Mouse (Mus musculus): ENCODE data around the gene Hes7.
"Not testable (repeated sequence)": the region's sequence is repeated elsewhere in the genome, so short reads cannot be mapped to it uniquely, and the experiment has no call there.

Hes7 gene

DNA sequence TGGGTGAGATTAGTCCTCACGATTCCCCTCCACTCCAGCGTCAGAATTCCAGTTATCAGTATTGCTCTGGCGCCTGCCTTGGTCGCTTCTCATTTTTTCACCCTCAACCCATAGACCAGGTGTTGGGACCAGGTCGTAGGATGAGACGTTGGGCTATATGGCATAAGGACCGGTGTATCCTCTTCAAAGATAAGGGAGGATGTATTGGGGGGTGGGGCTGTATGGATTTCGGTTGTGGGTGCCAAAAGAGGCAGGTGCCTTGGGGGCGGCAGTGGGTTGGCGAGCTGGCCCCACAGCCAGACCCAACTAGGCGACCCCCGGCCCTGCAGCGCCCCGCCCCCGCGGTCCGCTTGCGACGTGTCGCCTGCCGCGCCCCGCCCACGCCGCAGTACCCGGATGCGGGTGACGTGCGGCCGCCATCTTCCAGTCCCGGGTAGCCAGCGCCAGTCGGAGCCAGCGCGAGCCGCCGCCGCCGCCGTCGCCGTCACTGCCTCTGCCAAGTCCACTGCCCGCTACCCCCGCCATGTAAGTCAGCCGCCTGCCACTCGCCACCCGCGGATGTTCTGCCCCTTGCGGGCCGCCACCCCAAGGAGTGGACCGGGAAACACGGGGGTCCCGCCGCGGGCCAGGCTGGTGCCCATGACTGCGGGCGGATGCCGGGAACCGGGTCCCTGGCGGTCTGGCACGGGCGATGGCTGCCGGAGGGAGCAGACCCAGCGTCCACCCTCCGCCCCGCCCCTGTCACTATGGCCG is 31.9 kb upstream of the Hes7 start, which contains the start of gene Vamp2:
Gene Vamp2 (plus strand): TSS at position 388 of the 753 bp plus-strand sequence.
- peak; percentile 88 to 92 for DNase-seq

DNA sequence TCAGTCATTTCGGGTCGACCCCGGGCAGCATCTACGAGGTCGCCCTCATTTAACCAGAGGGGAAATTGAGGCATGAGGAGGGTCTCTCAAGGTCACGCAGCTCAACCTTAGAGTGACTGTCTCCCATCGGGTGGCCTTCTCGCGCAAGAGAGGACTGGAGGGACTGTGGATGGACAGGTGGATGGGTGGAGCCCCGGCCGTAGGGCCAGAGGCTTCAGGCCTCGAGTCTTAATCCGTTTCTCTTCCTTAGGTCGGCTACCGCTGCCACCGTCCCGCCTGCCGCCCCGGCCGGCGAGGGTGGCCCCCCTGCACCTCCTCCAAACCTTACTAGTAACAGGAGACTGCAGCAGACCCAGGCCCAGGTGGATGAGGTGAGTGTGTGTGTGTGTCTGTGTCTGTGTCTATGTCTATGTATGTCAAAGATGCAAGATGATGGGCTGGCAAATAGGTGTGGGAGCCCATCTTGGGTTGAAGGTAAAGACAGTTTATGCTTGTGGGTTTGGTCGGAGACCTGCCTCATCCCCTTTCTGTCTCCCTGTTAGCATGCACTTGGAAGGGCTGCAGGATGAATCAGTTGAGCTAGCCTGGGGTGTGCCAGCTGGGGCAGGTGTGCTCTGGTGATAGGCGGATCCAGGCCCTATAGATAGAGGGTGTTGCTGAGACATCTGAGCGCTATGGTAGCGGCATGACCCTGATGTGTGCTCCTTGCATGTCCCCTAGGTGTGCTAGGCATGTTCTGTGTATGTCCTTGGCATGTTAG is 31.2 kb upstream of the Hes7 start:
- peak; percentile 23 to 46 for DNase-seq

DNA sequence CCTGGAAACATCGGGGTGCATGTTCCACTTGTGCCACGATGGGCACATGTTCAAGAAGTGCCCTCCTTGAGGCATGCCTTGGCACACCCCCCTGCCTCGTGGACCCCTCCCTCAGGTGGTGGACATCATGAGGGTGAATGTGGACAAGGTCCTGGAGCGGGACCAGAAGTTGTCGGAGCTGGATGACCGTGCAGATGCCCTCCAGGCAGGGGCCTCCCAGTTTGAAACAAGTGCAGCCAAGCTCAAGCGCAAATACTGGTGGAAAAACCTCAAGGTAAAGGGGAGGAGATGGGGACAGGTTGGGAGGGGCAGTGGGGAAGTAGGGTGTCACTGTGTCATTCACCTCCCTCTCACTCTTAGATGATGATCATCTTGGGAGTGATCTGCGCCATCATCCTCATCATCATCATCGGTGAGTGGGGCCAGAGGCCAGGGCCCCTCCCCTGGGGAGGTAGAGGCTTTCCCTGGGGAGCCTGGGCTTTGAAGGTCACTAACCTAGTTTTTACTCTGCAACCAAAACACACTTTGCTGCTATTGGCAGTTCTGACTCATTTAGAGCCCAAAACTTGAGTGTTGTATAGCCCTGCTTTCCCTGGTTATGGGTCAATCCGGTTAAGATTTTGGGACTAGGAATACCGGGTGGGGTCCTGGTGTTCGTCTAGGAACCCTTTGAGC is 30.5 kb upstream of the Hes7 start:
- DNase-seq = no peak

DNA sequence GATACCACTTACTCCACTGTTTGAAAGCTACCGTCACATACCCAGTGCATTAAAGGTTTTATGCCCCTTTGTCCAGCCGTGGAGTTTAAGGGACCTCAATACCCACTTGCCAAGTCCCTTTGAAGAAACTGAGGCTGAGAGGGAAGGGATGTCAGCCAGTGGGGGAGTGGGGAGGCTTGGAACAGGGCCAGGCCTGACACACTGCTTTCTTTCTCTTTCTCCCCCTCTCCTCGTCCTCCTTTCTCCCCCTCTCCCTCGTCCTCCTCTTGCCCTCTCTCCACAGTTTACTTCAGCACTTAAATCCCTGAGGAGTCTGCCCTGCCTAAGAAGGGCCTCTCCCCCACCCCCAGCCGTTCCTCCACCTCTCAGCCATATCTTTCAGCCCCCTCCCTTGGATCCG is 29.8 kb upstream of the Hes7 start:
- no peak for DNase-seq

DNA sequence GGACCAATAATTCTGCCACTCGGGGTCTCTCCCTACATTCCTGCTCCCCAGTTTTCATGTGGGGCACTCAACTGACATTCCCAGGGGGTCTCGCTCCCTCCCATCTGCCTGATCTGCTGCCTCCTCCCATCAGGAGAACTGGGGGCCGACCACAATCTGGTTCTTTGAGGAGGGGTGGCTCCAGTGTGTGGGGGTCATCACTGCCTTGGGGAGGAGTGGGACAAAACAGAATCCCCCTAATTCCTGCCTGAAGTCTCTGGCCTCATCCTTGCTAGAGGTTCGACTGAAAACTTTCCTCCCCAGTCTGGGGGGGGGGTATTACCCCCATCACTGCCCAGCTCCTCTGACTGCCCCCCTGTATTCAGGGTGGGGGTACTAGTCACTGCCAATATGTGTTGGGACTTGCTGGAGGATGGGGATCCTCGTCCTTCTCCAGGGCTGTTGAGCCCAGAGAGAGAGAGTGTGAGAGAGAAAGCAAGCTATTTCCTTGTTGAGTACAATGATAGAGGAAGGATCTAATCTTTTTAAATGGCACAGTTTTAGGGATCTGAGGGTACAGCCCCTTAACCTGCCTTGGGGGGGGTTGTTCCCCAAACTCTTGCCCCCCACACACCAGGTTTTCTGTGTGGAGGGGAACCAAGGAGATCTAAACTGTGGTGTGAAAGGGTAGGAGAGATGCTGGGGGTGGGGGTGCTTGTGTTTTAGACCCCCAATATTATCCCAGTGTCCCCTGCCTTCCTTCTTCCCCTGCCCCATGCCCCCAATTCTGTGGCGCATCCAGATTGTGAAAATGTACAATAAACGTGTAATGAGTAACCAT is 28.4 kb upstream of the Hes7 start:
- no peak for DNase-seq

DNA sequence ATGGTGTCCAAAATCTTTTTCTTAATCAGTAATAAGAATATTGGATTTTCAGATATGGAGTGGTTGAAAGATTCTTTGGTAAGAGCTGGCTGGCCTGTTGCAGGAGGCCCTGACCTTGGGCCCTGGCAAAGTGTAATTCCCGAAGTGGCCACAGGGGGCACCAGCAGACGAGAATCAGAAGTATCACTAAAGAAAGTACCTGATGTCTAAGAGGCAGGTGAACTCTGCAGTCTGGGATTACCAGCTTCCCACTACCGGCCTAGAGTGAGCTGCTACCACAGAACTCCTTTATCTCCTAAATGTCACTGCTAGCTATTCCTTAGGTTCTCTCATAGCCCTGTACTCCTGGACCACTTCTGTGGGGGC is 27.8 kb upstream of the Hes7 start:
- peak; percentile 83 to 89 for DNase-seq

DNA sequence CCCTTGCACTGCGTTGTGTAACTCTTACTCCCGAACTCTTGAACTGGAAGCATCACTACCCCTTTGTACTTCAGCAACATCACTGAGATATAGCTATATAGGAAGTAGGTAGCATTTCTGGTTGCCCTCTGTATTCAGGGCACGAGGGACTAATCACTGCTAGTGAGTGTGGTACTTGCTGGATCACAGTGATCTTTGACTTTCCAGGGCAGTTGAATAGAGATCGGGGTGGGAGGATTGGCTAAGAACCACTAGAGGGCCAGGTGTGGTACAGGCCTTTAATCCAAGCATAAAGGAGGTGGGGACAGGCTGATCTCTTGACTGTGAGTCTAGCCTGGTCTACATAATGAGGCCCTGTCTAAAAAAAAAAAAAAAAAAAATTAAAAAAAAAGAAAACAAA is 27.3 kb upstream of the Hes7 start:
- DNase-seq = no peak

DNA sequence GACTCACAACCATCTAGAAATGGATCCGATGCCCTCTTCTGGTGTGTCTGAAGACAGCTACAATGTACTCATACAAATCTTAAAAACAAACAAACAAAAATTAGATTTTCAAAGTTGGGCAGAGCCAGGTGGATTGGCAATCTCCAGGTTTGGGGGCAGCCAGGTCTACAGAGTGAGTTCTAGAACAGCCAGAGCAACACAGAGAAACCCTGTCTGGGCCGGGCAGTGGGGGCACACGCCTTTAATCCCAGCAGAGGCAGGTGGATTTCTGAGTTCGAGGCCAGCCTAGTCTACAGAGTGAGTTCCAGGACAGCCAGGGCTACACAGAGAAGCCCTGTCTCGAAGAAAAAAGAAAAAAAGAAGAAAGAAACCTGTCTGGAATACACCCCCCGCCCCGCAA is 26.3 kb upstream of the Hes7 start:
- not testable (repeated sequence) for DNase-seq

DNA sequence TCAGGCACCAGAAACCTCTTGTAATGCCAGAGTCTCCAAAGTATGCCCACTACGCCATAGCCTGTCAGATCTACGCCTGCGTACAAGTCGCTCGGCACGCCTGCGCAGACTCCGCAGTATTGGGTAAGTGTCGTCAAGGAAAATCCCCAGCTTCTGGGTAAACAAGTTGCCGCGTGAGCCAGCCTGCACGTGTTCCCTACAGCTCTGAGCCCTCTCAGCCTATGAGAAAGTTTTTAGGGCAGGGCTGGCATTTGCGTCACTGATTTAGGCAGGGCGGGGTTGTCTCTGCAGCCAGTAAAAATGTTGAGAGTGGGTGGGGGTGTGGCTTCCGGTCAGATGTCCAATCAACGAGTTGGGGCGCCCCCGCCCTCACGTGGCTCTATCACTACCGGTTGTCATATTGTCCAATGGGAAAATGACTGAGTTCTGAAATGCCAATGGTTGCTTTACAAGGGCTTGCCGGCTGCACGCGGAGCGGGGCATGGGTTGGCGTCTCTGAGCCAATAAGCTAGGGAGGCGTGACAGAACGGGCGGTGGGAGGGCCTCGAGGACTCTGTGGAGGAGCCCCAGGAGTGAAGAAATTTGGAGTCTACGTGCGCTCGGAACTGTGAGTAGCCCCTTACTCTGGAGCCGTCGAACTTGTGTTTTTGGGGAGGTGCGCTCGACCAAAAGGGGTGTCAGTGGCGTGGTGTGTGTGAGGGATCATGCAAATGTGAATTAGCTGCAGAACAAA is 25.3 kb upstream of the Hes7 start, which contains the start of gene Per1:
Gene Per1 (plus strand): TSS at position 521 of the 733 bp plus-strand sequence.
- DNase-seq = peak; percentile 97 to 99

DNA sequence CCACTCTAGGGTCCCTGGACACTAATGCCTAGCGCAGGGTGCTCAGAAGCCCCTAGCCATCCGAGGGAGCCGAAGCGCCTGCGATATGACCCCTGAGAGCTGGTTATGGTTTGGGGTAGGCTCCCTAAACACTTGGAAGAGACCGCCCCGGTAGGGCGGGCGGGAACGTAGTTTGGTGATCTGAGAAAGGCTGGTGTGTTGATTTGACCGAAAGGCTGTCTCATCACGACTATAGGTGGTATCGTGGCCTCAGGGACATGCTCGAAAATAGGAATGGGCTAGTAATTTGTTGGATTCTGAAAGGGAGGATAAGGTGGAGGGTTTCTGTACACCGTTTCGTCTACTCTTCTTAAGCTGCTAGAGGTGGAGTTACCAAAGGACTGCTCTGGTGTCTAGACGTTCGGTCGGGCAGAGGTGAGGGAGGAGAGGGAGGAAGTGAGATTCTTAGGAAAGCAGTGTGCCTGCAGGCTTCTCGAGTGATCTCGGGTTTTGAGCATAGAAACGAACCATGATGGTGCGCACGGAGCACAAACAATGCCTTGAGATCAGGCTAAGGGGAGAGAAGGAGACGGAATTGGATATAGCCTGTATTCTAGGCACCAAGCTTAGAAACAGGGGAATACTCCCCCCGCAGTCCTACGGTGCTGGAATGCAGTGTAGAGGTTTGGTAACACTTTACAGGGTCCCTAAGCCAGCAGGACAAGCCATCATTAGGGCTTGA is 24.5 kb upstream of the Hes7 start:
- peak; percentile 37 to 46 for DNase-seq

DNA sequence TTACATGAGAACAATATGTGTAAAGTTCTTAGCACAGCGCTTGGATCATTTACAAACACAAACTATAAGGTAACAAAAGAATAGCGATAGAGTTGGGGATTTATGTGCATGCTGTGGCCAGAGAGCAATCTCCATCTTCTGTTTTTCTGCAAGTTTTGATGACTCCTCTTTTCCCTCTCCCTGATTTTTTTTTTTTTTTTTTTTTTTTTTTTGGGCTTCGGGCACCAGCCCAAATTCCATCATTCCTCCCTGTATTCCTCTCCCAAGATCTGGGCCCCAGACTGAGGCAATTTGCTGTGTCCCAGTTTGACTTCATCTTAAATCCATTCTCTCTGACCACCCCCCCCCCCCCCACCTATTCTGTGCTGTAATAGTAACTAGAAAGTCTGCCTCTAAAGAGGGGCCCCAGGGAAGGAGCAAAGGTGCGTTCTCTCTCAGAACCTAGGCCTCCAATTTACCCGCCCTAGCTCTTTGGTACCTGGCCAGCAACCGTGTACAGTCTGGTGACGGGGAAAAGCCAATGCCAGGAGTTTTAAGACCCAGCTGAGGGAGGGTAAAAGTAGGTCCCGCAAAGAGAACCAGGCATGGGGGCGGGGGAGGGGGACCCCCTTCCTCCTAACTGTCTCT is 23.7 kb upstream of the Hes7 start:
- DNase-seq = no peak

DNA sequence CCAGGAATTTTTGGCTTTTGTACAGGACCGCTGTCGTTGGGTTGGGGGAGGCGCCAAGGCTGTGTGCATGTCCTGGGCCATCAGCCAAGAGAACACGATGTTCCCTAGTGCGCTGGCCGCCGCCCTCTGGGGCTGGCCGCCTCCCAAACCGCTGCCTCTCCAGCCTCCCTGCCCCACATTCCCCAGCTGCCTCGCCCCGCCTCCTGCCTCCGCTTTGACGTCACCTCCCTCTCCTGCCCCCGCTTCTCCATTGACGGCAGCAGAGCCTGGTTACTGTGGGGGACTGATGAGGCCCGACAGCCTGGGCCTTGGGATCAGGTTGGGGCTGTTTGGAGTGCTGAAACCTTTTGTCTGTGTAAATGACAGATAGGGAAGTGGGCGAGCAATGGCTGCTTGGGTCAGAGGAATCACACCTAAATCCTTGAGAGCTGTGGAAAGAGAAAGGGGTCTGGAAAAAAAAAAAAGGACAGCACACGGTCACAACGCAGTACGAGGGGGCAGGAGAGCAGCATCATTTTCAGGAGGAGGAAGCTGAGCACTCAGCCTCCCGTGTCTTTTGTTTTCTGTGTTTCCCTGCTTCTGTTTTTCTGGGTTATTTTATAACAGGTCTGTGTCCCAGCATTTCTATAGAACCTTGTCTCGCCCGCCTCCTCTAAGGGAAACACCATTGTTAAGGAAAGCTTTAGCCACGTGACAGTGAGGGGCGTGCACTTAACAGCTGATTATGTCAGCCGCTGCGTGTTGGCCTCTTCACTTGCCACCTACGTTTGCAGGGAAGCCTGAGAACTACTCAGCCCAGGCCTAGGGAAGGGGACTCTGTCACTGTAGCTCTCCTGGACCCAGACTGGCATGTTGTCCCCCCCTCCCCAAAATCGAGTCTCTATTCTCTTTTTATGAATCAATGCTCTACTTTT is 23.0 kb upstream of the Hes7 start:
- DNase-seq = peak; percentile 93

DNA sequence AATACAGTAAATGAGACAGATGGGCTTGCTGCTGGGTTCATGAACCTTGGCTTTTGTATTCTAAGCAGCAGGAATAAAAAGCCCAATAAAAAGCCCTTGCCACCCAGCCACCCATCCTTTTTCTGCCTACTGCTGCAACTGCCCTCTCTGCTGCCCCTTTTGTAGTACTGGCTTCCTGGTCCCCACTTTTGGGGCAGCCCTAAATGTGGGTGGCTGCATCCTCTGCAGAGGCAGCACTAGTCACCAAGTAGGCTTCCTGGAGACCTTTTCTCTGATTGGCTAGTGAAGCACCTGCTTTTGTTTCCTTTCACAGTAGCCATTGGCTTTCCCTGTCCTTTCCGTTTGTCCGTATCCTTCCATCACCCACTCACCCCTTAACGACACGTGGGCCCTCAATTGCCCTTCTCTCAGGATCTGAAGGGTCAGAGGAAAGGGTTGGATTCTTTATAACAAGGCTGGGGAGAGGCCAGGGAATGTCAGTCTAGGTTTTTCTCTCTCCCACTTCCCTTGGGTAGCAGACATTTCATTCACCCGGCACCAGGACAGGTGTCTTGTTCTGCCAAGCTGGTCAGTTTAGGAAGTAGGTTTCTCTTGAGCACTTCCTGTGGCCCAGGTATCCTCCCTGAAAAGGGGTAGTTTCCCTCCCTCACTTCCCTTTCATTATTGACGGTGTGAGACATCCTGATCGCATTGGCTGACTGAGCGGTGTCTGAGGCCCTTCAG is 22.0 kb upstream of the Hes7 start:
- peak; percentile 32 to 60 for DNase-seq

DNA sequence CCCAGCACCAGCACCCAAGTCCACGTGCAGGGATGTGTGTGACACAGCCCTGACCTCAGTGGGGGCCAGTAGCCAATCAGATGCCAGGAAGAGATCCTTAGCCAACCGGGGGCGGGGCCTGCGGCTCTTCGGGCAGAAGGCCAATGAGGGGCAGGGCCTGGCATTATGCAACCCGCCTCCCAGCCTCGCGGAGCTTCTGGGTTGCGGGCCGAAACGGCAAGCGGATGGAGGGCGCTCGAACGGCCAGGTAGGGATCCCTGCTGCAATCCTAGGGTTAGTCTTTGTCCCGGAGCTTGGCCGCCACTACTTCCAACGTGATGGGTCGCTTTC is 21.5 kb upstream of the Hes7 start:
- peak; percentile 88 to 92 for DNase-seq

DNA sequence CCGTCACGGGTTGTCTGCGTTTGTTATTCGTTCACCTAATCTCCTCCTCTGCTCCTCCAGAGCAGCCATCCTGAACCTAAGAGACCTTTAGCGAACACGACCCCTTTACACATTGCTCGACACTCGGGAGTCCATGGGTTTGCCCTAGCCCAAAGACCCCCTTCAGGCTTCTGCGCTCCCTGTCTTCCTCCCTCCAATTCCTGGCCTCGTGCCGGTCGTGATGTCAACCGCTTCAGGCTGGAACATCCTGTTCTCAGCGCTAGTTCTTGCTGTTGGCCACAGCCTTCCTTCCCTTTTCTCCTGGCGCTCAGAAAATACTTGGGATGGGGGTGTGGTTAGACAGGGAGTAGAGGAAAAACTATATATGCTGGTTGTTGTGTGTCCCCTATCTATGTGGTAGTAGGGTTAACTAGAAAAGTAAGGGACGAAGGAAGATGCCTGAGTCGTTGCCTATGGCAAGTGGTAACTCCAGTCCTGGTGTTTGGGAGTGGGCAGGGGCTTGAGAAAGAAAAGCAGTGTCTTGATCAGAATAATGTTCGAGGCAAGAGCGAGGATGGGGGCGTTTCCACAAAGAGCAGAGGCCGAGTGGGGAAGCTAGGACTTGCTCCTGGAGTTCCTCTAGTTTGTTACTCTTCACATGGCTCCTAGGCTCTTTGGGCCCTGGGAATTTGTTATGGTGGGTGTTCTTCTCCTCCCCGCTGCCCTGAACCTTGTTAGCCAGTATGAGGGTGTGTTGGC is 20.9 kb upstream of the Hes7 start:
- peak; percentile 29 to 46 for DNase-seq

DNA sequence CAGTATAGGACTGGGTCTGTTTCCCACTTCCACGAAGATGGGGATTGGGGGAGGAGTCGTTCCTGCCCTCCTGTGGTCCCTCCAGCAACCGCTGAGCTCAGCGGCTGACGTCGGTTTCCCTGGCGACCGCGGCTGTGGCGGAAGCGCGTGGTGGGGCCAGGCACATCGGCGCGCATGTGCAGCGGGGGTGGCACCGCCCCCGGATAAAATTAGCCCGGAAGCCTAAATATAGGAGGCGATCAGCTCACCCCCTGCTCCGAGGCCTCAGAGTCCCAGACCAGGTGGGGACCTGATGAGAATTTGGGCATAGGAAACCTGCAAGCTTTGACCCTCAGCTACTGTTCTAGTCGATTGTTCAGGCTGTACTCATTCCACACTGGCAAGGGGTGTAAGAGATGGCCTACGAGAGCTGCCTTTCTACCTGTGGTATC is 20.3 kb upstream of the Hes7 start:
- peak; percentile 88 to 92 for DNase-seq

DNA sequence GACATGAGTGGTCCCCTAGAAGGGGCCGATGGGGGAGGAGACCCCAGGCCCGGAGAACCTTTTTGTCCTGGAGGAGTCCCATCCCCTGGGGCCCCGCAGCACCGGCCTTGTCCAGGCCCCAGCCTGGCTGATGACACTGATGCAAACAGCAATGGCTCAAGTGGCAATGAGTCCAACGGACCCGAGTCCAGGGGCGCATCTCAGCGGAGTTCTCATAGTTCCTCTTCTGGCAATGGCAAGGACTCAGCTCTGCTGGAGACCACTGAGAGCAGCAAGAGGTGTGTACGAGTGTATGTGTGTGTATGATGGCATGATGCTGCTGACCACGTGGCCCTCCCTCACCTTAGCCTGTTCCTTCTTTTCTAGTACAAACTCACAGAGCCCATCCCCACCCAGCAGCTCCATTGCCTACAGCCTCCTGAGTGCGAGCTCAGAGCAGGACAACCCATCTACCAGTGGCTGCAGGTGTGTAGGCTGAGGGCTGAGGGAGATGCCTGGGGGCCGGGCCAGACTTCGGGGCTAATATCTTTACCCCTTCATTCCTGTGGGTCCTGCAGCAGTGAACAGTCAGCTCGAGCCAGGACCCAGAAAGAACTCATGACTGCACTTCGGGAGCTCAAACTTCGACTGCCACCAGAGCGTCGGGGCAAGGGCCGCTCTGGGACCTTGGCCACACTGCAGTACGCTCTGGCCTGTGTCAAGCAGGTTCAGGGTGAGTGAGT is 19.4 kb upstream of the Hes7 start:
- peak; percentile 4 to 36 for DNase-seq
